Mouse (Mus musculus) stomach, postnatal 0 days (tissue): ENCODE data around the gene Nfatc2. TPM values are rescaled to one million over a fixed set of nuclear protein-coding genes. Genes with fewer than 3 reads are reported as not detected.

ENCODE experiments used
- ATAC-seq: fragments of 200-750 bp; cut with Nextera tagmentation; 2 replicates; pipeline ENCODE4 v1.8.0; 2017; ENCODE audit not compliant: low FRiP score, low TSS enrichment
- DNase-seq: peaks from one replicate; pipeline ENCODE4 v3.0.0-alpha.2; 2016; ENCODE audit warnings: low spot score
- H3K27ac ChIP-seq: fragments of 300-500 bp; sonication (generic); replicated peaks from 2 replicates; pipeline ENCODE4 v1.5.1; 2014; ENCODE audit warnings: mild to moderate bottlenecking, control low read depth
- H3K27me3 ChIP-seq: fragments of 300-500 bp; sonication (generic); 2 replicates; pipeline ENCODE4 v1.6.1; 2014; ENCODE audit warnings: low read length; ENCODE audit not compliant: control insufficient read depth, insufficient read depth
- H3K36me3 ChIP-seq: fragments of 300-500 bp; sonication (generic); 2 replicates; pipeline ENCODE4 v1.6.1; 2014; ENCODE audit warnings: low read length, mixed read lengths; ENCODE audit not compliant: control insufficient read depth, insufficient read depth
- H3K4me1 ChIP-seq: fragments of 300-500 bp; sonication (generic); replicated peaks from 2 replicates; pipeline ENCODE4 v1.6.1; 2014; ENCODE audit warnings: antibody characterized with exemption; ENCODE audit not compliant: control insufficient read depth, insufficient read depth
- H3K4me2 ChIP-seq: fragments of 300-500 bp; sonication (generic); replicated peaks from 2 replicates; pipeline ENCODE4 v1.6.1; 2014; ENCODE audit warnings: low read depth, mild to moderate bottlenecking, control low read depth, moderate library complexity
- H3K4me3 ChIP-seq: fragments of 300-500 bp; sonication (generic); 2 replicates; pipeline ENCODE4 v1.5.1; 2014; ENCODE audit warnings: low read depth, low read length, control low read depth
- H3K9ac ChIP-seq: fragments of 300-500 bp; sonication (generic); 2 replicates; pipeline ENCODE4 v1.6.1; 2014; ENCODE audit warnings: mild to moderate bottlenecking, low read length, control low read depth, mixed read lengths
- H3K9me3 ChIP-seq: fragments of 300-500 bp; sonication (generic); 2 replicates; pipeline ENCODE4 v1.6.1; 2016; ENCODE audit warnings: low read length; ENCODE audit not compliant: control insufficient read depth
- CTCF ChIP-seq: IDR thresholded peaks from 2 replicates; pipeline ENCODE4 v1.5.1; 2016; ENCODE audit warnings: antibody characterized with exemption, low read depth, mild to moderate bottlenecking, moderate library complexity
- EP300 ChIP-seq: optimal IDR thresholded peaks from 2 replicates; pipeline ENCODE3; 2016; ENCODE audit warnings: antibody characterized with exemption
- WGBS: fragments of 180-500 bp; shearing (Covaris S2); extraction: QIAGEN DNeasy Blood & Tissue Kit; methylation state at CpG from one replicate; pipeline ENCODE4 v1.1.7; 2014; 5-methylcytosine and 5-hydroxymethylcytosine counted together
- polyA plus RNA-seq: library from polyadenylated mRNA; unstranded; fragments of >200 nt; fragmentation: Nextera tagmentation; extraction: Ambion mirVana; gene quantifications from 2 replicates; pipeline ENCODE4 v1.2.1, GENCODE M21; 2015

Nfatc2 gene
- polyA plus RNA-seq, result 2.0 and 2.2 TPM in 2 replicates

GRCm38 (mm10) chr2:168601491-168602386, at the start of gene Nfatc2:
Nfatc2 (minus strand) TSS chr2:168601657.
- Histone ChIP-seq H3K27me3 (peaks cover 9% of the 10 kb centered on the region), H3K9ac (peak within 1 kb of the TSS; percentile 58), H3K27ac (peak within 1 kb of the TSS; percentile 69; the same call in 1 of the 2 replicates), H3K4me2 (peak within 1 kb of the TSS; percentile 66), H3K9me3 (no peaks in the 10 kb centered on the region), H3K4me1 (0 out of 2 replicates have a peak, but pooled peaks cover 2% of the 10 kb centered on the region), H3K36me3 (no peaks in the 10 kb centered on the region), H3K4me3 (peak within 1 kb of the TSS; percentile 42)
- TF ChIP-seq CTCF (peak; percentile 33; the same call in 1 of the 2 replicates), EP300 (peak; percentile 27)
- DNase-seq, result peak; percentile 73
- WGBS, result under 1% methylated on average over 47 of the region's 56 CpGs
- peak; percentile 62; the same call in 1 of the 2 replicates for ATAC-seq

GRCm38 (mm10) chr2:168648171-168648570, 46.7 kb upstream of the Nfatc2 start:
- Histone ChIP-seq H3K4me1 (no peaks in the 10 kb centered on the region), H3K27ac (no peak overlapping the region), H3K4me3 (no peak overlapping the region), H3K36me3 (peaks cover 7% of the 10 kb centered on the region; the same call in 1 of the 2 replicates), H3K4me2 (no peak overlapping the region), H3K9me3 (no peaks in the 10 kb centered on the region), H3K27me3 (no peaks in the 10 kb centered on the region), H3K9ac (no peak overlapping the region)
- 69% methylated on average over 8 of the region's 8 CpGs for WGBS
- ATAC-seq (no peak), DNase-seq (no peak)
- no peak for TF ChIP-seq CTCF
- TF ChIP-seq EP300, result no peak

GRCm38 (mm10) chr2:168644855-168645254, 43.4 kb upstream of the Nfatc2 start:
- Histone ChIP-seq H3K4me2 (no peak overlapping the region), H3K9ac (no peak overlapping the region), H3K27ac (no peak overlapping the region), H3K27me3 (no peaks in the 10 kb centered on the region), H3K4me3 (no peak overlapping the region), H3K36me3 (peaks cover 10% of the 10 kb centered on the region; the same call in 1 of the 2 replicates), H3K4me1 (no peaks in the 10 kb centered on the region), H3K9me3 (no peaks in the 10 kb centered on the region)
- TF ChIP-seq CTCF, result no peak
- no peak for TF ChIP-seq EP300
- 77% methylated on average over 6 of the region's 6 CpGs for WGBS
- DNase-seq, result no peak
- no peak for ATAC-seq

- 81% methylated on average over 20 of the region's 20 CpGs for WGBS
- H3K9me3 ChIP-seq, result no peaks in the 10 kb centered on the region
- peaks cover 15% of the 10 kb centered on the region; the same call in 1 of the 2 replicates for H3K36me3 ChIP-seq
- DNase-seq (no peak), ATAC-seq (peak; percentile 36; the same call in 1 of the 2 replicates)
- no peaks in the 10 kb centered on the region for H3K27me3 ChIP-seq
- H3K4me2 ChIP-seq, result no peak overlapping the region
- H3K4me3 ChIP-seq, result no peak overlapping the region
- H3K27ac ChIP-seq, result no peak overlapping the region
- no peak for TF ChIP-seq EP300
- no peak for TF ChIP-seq CTCF
- no peak overlapping the region for H3K9ac ChIP-seq
- H3K4me1 ChIP-seq, result no peaks in the 10 kb centered on the region
Observed at GRCm38 (mm10) chr2:168643524-168644177, 42.2 kb upstream of the Nfatc2 start.

GRCm38 (mm10) chr2:168642187-168642586, 40.7 kb upstream of the Nfatc2 start:
- Histone ChIP-seq H3K36me3 (peaks cover 13% of the 10 kb centered on the region; the same call in 1 of the 2 replicates), H3K9ac (no peak overlapping the region), H3K27me3 (no peaks in the 10 kb centered on the region), H3K4me3 (no peak overlapping the region), H3K4me2 (no peak overlapping the region), H3K4me1 (no peaks in the 10 kb centered on the region), H3K27ac (no peak overlapping the region), H3K9me3 (no peaks in the 10 kb centered on the region)
- 75% methylated on average over 11 of the region's 11 CpGs for WGBS
- ATAC-seq, result no peak
- TF ChIP-seq CTCF, result no peak
- TF ChIP-seq EP300, result no peak
- DNase-seq, result no peak
